Mouse (Mus musculus) small intestine, adult 2 months (tissue): ENCODE results near the gene Tfap2a.

Experiments
- CTCF ChIP-seq: fragments of 200-500 bp; IDR thresholded peaks from 2 replicates; pipeline ENCODE4 v1.5.1; 2012; ENCODE audit warnings: low read depth, mild to moderate bottlenecking, control low read depth, inconsistent platforms, low read length, moderate library complexity, mixed read lengths; ENCODE audit not compliant: insufficient replicate concordance, insufficient read length; ENCODE audit errors: extremely low read depth
- POLR2A ChIP-seq: fragments of 200-500 bp; IDR thresholded peaks from 2 replicates; pipeline ENCODE4 v1.6.1; 2012; ENCODE audit warnings: low read depth, mild to moderate bottlenecking, control low read depth, inconsistent platforms, low read length, moderate library complexity

- TF ChIP-seq POLR2A (no peak), CTCF (no peak)
Observed at GRCm38 (mm10) chr13:40728626-40728990, 9.6 kb downstream of the Tfap2a start.
